Mouse (Mus musculus) C2C12 (cell line): ENCODE measurements at regions not wholly inside any gene's neighbourhood (a gene's known extent, or its start where the extent isn't known, plus 50 kb on each side); places are given as distances from the start of the nearest gene placed in this dataset.

Experiments
- CTCF ChIP-seq: IDR thresholded peaks from one replicate; pipeline ENCODE4 v1.5.1; 2011; ENCODE audit not compliant: control insufficient read depth, insufficient read depth, insufficient read length
- MAX ChIP-seq: IDR thresholded peaks from one replicate; pipeline ENCODE4 v1.6.1; 2011; ENCODE audit warnings: mild to moderate bottlenecking, control low read depth
- MYOD1 ChIP-seq: IDR thresholded peaks from one replicate; pipeline ENCODE4 v1.6.1; 2011; ENCODE audit warnings: low read depth; ENCODE audit not compliant: control insufficient read depth, insufficient read length
- MYOG ChIP-seq: IDR thresholded peaks from one replicate; pipeline ENCODE4 v1.6.1; 2011; ENCODE audit not compliant: control insufficient read depth, insufficient read length; ENCODE audit errors: extremely low read depth
- USF1 ChIP-seq: IDR thresholded peaks from one replicate; pipeline ENCODE4 v1.6.1; 2011; ENCODE audit warnings: low read depth, mild to moderate bottlenecking, control low read depth, moderate library complexity

DNA sequence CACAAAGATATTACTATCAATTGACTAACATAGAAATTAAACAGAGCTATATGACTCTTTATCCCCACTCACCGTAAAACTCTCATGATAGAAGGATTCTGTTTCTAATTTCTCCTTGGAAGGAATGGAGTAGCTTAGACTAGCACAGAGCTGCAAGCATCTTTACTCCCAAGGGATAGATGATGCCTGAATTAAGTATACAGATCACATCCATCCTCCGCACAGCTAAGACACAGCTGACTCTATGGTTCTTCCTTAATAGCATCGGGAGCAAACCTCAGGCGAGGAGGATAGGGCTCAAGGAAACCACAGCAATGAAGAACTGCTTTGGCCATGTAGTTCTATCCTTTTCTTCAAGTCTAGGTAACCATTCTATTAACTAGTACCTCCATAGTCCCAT, 556.9 kb upstream of the Slit2 start:
- TF ChIP-seq CTCF (no peak), USF1 (no peak), MYOG (no peak), MYOD1 (no peak), MAX (no peak)
